Mouse (Mus musculus) thymus, adult 2 months (tissue): ENCODE measurements around the gene Irf2.

Source experiments
- CTCF ChIP-seq: fragments of 200-500 bp; IDR thresholded peaks from 2 replicates; pipeline ENCODE4 v1.5.1; 2012; ENCODE audit warnings: mild to moderate bottlenecking, control low read depth, low read length, moderate library complexity, borderline replicate concordance; ENCODE audit not compliant: control insufficient read depth, poor library complexity, insufficient read depth; ENCODE audit errors: extremely low read depth
- POLR2A ChIP-seq: fragments of 200-500 bp; IDR thresholded peaks from 2 replicates; pipeline ENCODE4 v1.6.1; 2012; ENCODE audit warnings: mild to moderate bottlenecking, low read length, control low read depth, moderate library complexity; ENCODE audit not compliant: control insufficient read depth, poor library complexity, insufficient read depth; ENCODE audit errors: extremely low read depth

DNA sequence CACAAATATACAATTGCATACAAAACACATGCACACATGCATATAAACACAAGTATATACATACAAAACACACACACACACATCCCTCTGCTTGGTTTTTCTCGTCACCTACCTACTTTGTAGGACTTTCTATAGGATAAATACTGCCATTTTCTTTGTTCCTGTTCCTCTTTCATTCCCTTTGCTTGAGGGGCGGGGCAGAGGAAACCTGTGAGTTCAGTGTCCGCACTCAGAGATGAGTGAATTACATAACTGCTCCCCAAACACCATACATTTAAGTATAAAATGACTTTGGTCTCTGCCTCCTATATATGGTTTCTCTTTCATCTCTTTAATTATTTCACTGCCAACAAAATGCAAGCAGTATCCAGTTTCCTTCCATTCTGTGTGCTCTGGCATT is 94.9 kb downstream of the Irf2 start:
- TF ChIP-seq CTCF (no peak), POLR2A (no peak)
